Mouse (Mus musculus): Measurements from ENCODE around the gene Jade2. TPM values are rescaled to one million over a fixed set of nuclear protein-coding genes. Genes with fewer than 3 reads are reported as not detected.

Jade2 gene
- polyA plus RNA-seq, 1 experiment from 2014 or later = 0.65 TPM

- H3K36me3 ChIP-seq (ENCODE audit: control insufficient read depth, insufficient read depth, low read length) = no peaks in the 10 kb centered on the region
- no peak overlapping the region for H3K4me2 ChIP-seq (ENCODE audit: low read length)
- no peak for ATAC-seq
- no peak overlapping the region for H3K4me3 ChIP-seq (ENCODE audit: low read depth, low read length)
- H3K27ac ChIP-seq (ENCODE audit: low read length) = no peak overlapping the region
- no peaks in the 10 kb centered on the region for H3K9me3 ChIP-seq (replicated peaks; ENCODE audit: control insufficient read depth, low read length, poor library complexity, severe bottlenecking)
- no peaks in the 10 kb centered on the region for H3K27me3 ChIP-seq (ENCODE audit: control insufficient read depth, insufficient read depth, low read depth, low read length)
- 83% methylated on average over 7 of the region's 7 CpGs for WGBS
- no peaks in the 10 kb centered on the region for H3K4me1 ChIP-seq (ENCODE audit: control insufficient read depth, insufficient read depth, low read length)
- H3K9ac ChIP-seq (ENCODE audit: low read depth, low read length) = no peak overlapping the region
These were observed 24.3 kb upstream of the Jade2 start for GRCm38 (mm10) chr11:51881776-51882175.

- H3K4me2 ChIP-seq (ENCODE audit: low read length) = no peak overlapping the region
- H3K9ac ChIP-seq (ENCODE audit: low read depth, low read length) = no peak overlapping the region
- no peaks in the 10 kb centered on the region for H3K4me1 ChIP-seq (ENCODE audit: control insufficient read depth, insufficient read depth, low read length)
- no peak for ATAC-seq
- no peaks in the 10 kb centered on the region for H3K36me3 ChIP-seq (ENCODE audit: control insufficient read depth, insufficient read depth, low read length)
- H3K4me3 ChIP-seq (ENCODE audit: low read depth, low read length) = no peak overlapping the region
- H3K27ac ChIP-seq (ENCODE audit: low read length) = no peak overlapping the region
- H3K27me3 ChIP-seq (ENCODE audit: control insufficient read depth, insufficient read depth, low read depth, low read length) = no peaks in the 10 kb centered on the region
- WGBS = 93% methylated on average over 15 of the region's 15 CpGs
- no peaks in the 10 kb centered on the region for H3K9me3 ChIP-seq (replicated peaks; ENCODE audit: control insufficient read depth, low read length, poor library complexity, severe bottlenecking)
These were observed 23.7 kb upstream of the Jade2 start for GRCm38 (mm10) chr11:51881041-51881730.

GRCm38 (mm10) chr11:51876943-51877344 is 19.5 kb upstream of the Jade2 start:
- Histone ChIP-seq H3K4me3 (ENCODE audit: low read depth, low read length) (no peak overlapping the region), H3K9ac (ENCODE audit: low read depth, low read length) (no peak overlapping the region), H3K27ac (ENCODE audit: low read length) (no peak overlapping the region), H3K36me3 (ENCODE audit: control insufficient read depth, insufficient read depth, low read length) (no peaks in the 10 kb centered on the region), H3K27me3 (ENCODE audit: control insufficient read depth, insufficient read depth, low read depth, low read length) (no peaks in the 10 kb centered on the region), H3K4me2 (ENCODE audit: low read length) (no peak overlapping the region), H3K4me1 (ENCODE audit: control insufficient read depth, insufficient read depth, low read length) (no peaks in the 10 kb centered on the region), H3K9me3 (replicated peaks; ENCODE audit: control insufficient read depth, low read length, poor library complexity, severe bottlenecking) (no peaks in the 10 kb centered on the region)
- no peak for ATAC-seq
- WGBS = 79% methylated on average over 4 of the region's 4 CpGs

DNA sequence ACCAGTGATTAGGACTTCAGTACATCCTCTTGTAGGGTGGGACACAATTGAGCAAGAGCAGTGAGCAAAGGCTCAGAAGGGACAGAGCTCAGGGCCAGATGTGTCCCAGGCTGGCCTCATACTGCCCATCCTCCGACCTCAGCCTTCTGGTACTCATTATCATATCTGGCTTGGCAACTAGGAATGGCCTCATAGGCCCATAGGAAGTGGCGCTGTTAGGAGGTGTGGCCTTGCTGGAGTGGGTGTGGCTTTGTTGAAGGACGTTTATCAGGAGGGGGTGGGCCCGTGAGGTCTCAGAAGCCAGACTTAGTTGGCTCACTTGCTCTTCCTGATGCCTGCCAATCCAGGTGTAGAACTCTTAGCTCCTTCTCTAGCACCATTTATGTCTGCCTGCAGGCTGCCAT is 18.3 kb upstream of the Jade2 start:
- Histone ChIP-seq H3K9ac (ENCODE audit: low read depth, low read length) (no peak overlapping the region), H3K4me2 (ENCODE audit: low read length) (no peak overlapping the region), H3K9me3 (replicated peaks; ENCODE audit: control insufficient read depth, low read length, poor library complexity, severe bottlenecking) (no peaks in the 10 kb centered on the region), H3K36me3 (ENCODE audit: control insufficient read depth, insufficient read depth, low read length) (no peaks in the 10 kb centered on the region), H3K4me1 (ENCODE audit: control insufficient read depth, insufficient read depth, low read length) (no peaks in the 10 kb centered on the region), H3K27me3 (ENCODE audit: control insufficient read depth, insufficient read depth, low read depth, low read length) (no peaks in the 10 kb centered on the region), H3K27ac (ENCODE audit: low read length) (no peak overlapping the region), H3K4me3 (ENCODE audit: low read depth, low read length) (no peak overlapping the region)
- ATAC-seq = no peak
- 26% methylated on average over 4 of the region's 4 CpGs for WGBS

GRCm38 (mm10) chr11:51875086-51875485 is 17.6 kb upstream of the Jade2 start:
- no peaks in the 10 kb centered on the region for H3K27me3 ChIP-seq (ENCODE audit: control insufficient read depth, insufficient read depth, low read depth, low read length)
- no peak overlapping the region for H3K4me2 ChIP-seq (ENCODE audit: low read length)
- WGBS = 90% methylated on average over 1 of the region's 1 CpGs
- no peak overlapping the region for H3K27ac ChIP-seq (ENCODE audit: low read length)
- no peak overlapping the region for H3K4me3 ChIP-seq (ENCODE audit: low read depth, low read length)
- no peaks in the 10 kb centered on the region for H3K9me3 ChIP-seq (replicated peaks; ENCODE audit: control insufficient read depth, low read length, poor library complexity, severe bottlenecking)
- no peak overlapping the region for H3K9ac ChIP-seq (ENCODE audit: low read depth, low read length)
- no peaks in the 10 kb centered on the region for H3K4me1 ChIP-seq (ENCODE audit: control insufficient read depth, insufficient read depth, low read length)
- no peaks in the 10 kb centered on the region for H3K36me3 ChIP-seq (ENCODE audit: control insufficient read depth, insufficient read depth, low read length)
- no peak for ATAC-seq

GRCm38 (mm10) chr11:51874266-51875036 is 17.0 kb upstream of the Jade2 start:
- no peaks in the 10 kb centered on the region for H3K4me1 ChIP-seq (ENCODE audit: control insufficient read depth, insufficient read depth, low read length)
- H3K27ac ChIP-seq (ENCODE audit: low read length) = no peak overlapping the region
- WGBS = 86% methylated on average over 7 of the region's 7 CpGs
- ATAC-seq = no peak
- no peak overlapping the region for H3K4me3 ChIP-seq (ENCODE audit: low read depth, low read length)
- no peaks in the 10 kb centered on the region for H3K9me3 ChIP-seq (replicated peaks; ENCODE audit: control insufficient read depth, low read length, poor library complexity, severe bottlenecking)
- no peaks in the 10 kb centered on the region for H3K27me3 ChIP-seq (ENCODE audit: control insufficient read depth, insufficient read depth, low read depth, low read length)
- no peak overlapping the region for H3K9ac ChIP-seq (ENCODE audit: low read depth, low read length)
- H3K4me2 ChIP-seq (ENCODE audit: low read length) = no peak overlapping the region
- no peaks in the 10 kb centered on the region for H3K36me3 ChIP-seq (ENCODE audit: control insufficient read depth, insufficient read depth, low read length)

- H3K9ac ChIP-seq (ENCODE audit: low read depth, low read length) = no peak overlapping the region
- WGBS = 91% methylated on average over 5 of the region's 5 CpGs
- ATAC-seq = no peak
These were observed 15.7 kb upstream of the Jade2 start for GRCm38 (mm10) chr11:51873141-51873540.

GRCm38 (mm10) chr11:51867261-51867660 is 9.8 kb upstream of the Jade2 start:
- Histone ChIP-seq H3K9ac (ENCODE audit: low read depth, low read length) (no peak overlapping the region), H3K27me3 (ENCODE audit: control insufficient read depth, insufficient read depth, low read depth, low read length) (no peaks in the 10 kb centered on the region), H3K27ac (ENCODE audit: low read length) (no peak overlapping the region), H3K4me3 (ENCODE audit: low read depth, low read length) (no peak overlapping the region), H3K4me1 (ENCODE audit: control insufficient read depth, insufficient read depth, low read length) (no peaks in the 10 kb centered on the region), H3K9me3 (replicated peaks; ENCODE audit: control insufficient read depth, low read length, poor library complexity, severe bottlenecking) (no peaks in the 10 kb centered on the region), H3K36me3 (ENCODE audit: control insufficient read depth, insufficient read depth, low read length) (no peaks in the 10 kb centered on the region), H3K4me2 (ENCODE audit: low read length) (no peak overlapping the region)
- WGBS = 88% methylated on average over 10 of the region's 10 CpGs
- no peak for ATAC-seq

More at GRCm38 (mm10) chr11:51873141-51873540, 15.7 kb upstream of the Jade2 start:
- H3K27me3 ChIP-seq (ENCODE audit: control insufficient read depth, insufficient read depth, low read depth, low read length) = no peaks in the 10 kb centered on the region
- H3K36me3 ChIP-seq (ENCODE audit: control insufficient read depth, insufficient read depth, low read length) = no peaks in the 10 kb centered on the region
- no peak overlapping the region for H3K4me3 ChIP-seq (ENCODE audit: low read depth, low read length)
- H3K4me2 ChIP-seq (ENCODE audit: low read length) = no peak overlapping the region
- H3K9me3 ChIP-seq (replicated peaks; ENCODE audit: control insufficient read depth, low read length, poor library complexity, severe bottlenecking) = no peaks in the 10 kb centered on the region
- H3K27ac ChIP-seq (ENCODE audit: low read length) = no peak overlapping the region
- H3K4me1 ChIP-seq (ENCODE audit: control insufficient read depth, insufficient read depth, low read length) = no peaks in the 10 kb centered on the region

GRCm38 (mm10) chr11:51866020-51866419 is 8.6 kb upstream of the Jade2 start:
- WGBS = 76% methylated on average over 3 of the region's 3 CpGs
- H3K36me3 ChIP-seq (ENCODE audit: control insufficient read depth, insufficient read depth, low read length) = no peaks in the 10 kb centered on the region

More at GRCm38 (mm10) chr11:51866020-51866419, 8.6 kb upstream of the Jade2 start:
- no peaks in the 10 kb centered on the region for H3K4me1 ChIP-seq (ENCODE audit: control insufficient read depth, insufficient read depth, low read length)
- H3K9ac ChIP-seq (ENCODE audit: low read depth, low read length) = no peak overlapping the region
- no peak overlapping the region for H3K4me3 ChIP-seq (ENCODE audit: low read depth, low read length)
- no peaks in the 10 kb centered on the region for H3K27me3 ChIP-seq (ENCODE audit: control insufficient read depth, insufficient read depth, low read depth, low read length)
- H3K4me2 ChIP-seq (ENCODE audit: low read length) = no peak overlapping the region
- no peak for ATAC-seq
- H3K27ac ChIP-seq (ENCODE audit: low read length) = no peak overlapping the region
- H3K9me3 ChIP-seq (replicated peaks; ENCODE audit: control insufficient read depth, low read length, poor library complexity, severe bottlenecking) = no peaks in the 10 kb centered on the region
